Mouse (Mus musculus): ENCODE measurements around the gene 4930579G24Rik. TPM values are rescaled to one million over a fixed set of nuclear protein-coding genes. Genes with fewer than 3 reads are reported as not detected.
A peak's percentile ranks its signal among the peaks of the same experiment; 100 is the strongest.

Gene 4930579G24Rik
- 0.33 and 0.53 TPM in 2 replicates for polyA plus RNA-seq (2012)

DNA sequence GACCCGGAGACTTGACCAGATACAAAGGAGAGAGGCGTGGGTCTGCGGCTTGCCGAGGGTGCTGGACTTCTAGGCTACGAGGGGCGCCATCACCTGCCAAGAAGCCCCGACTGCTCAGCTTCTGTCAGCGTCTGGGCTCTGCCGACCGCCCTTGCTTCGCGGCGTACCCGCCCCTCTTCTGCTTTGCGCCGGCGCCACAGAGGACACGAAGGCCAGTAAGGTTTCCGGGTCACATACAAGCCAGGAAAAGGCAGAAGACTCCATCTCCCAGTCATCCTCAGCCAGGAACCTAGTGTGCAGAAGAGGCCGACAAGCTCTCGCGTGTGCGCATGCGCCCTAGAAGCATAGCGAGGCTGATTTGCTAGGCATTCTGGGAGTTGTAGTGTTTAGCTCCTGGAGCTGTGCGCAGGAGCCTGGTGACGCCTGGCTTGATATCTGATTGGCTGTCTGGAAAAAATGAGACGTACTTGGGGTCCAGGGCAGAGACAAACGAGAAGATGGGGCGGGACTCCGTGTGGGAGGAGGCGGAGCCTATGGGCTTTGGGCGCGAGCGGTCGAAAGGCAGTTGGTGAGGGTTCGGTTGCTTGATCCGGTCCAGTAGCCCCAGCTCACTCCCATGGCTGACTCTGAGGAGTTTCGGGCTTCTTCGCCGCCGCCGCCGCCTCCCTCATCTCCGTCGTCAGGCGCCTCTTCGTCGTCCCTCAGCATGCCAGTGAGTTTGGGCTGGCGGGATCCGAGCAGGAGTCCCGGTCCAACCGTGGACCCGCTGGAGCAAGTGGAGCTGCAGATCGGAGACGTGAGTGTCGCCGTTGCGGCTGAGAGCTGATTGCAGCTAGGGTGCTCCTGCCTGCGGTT lies at the start of gene 4930579G24Rik:
Gene 4930579G24Rik (plus strand): TSS at position 519 of the 855 bp plus-strand sequence.
- H3K4me1 ChIP-seq (ENCODE audit: control insufficient read depth) = peaks cover 26% of the 10 kb centered on the region
- peaks cover 29% of the 10 kb centered on the region for H3K36me3 ChIP-seq (ENCODE audit: control insufficient read depth)
- no peaks in the 10 kb centered on the region for H3K27me3 ChIP-seq (ENCODE audit: control insufficient read depth)
- H3K9me3 ChIP-seq (ENCODE audit: control insufficient read depth, low read length) = peaks cover 6% of the 10 kb centered on the region
- peak within 1 kb of the TSS; percentile 82 for H3K4me3 ChIP-seq (replicated peaks)
- TF ChIP-seq GATA1 (IDR thresholded peaks at IDR 0.05; ENCODE audit: low read length) = peak; percentile 65
- no peak for TF ChIP-seq TAL1 (IDR thresholded peaks at IDR 0.05; ENCODE audit: low read length)

DNA sequence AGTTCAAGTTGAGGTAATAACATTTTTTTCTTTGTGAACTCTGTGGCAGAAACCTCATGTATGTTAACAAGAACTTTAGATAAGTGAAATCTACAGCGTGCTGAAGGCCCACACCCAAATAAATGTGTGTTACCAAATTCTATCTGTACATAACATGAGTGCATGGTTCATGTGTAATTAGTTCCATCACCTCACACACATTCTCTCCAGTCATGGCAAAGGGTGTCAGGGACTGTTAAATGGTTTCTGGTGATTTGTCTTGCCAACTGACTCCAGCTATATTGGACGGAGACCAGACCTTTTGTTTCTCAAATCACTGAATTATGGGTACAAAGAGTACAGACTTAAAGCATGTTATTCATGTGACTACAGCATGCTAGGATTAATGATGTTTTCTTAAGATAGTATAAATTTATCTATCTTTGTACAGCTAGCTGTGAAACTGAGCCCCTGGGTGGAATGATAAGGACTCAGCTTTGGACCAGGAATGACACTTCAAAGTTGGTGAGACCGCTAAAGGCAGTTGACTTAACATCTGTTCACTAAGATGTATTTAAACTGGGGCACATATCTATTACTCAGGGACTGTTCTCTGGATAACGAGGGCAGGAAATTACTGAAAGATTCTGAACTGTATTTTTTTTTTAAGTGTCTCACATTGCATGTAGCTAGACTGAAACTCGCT lies 48.8 kb upstream of the 4930579G24Rik start:
- peak overlapping the region; percentile 20 for H3K4me3 ChIP-seq (replicated peaks)
- peak; percentile 81 for TF ChIP-seq GATA1 (IDR thresholded peaks at IDR 0.05; ENCODE audit: low read length)
- TF ChIP-seq TAL1 (IDR thresholded peaks at IDR 0.05; ENCODE audit: low read length) = peak; percentile 77
- no peaks in the 10 kb centered on the region for H3K27me3 ChIP-seq (ENCODE audit: control insufficient read depth)
- H3K9me3 ChIP-seq (ENCODE audit: control insufficient read depth, low read length) = no peaks in the 10 kb centered on the region
- peaks cover 87% of the 10 kb centered on the region for H3K4me1 ChIP-seq (ENCODE audit: control insufficient read depth)
- H3K36me3 ChIP-seq (ENCODE audit: control insufficient read depth) = no peaks in the 10 kb centered on the region; the same call in 1 of the 2 replicates

DNA sequence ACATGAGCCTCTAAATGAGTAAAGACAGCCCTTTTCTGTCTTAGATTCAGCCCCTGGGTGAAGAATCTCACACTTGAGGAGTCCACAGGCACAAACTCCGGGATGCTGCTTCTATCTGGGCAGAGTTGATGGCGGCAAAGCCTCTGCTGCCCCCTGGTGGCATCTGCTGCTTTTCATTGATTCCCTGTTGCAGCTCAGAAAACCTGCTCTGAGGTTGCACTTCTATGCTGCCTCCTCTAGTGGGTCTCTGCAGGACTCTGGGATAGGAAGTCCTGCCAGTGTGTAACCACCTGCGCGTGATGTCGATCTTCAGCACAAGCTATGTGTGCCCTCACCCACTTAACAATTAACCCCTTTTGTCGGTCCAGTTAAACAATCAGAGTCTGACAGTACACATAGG lies 42.1 kb upstream of the 4930579G24Rik start:
- Histone ChIP-seq H3K36me3 (ENCODE audit: control insufficient read depth) (no peaks in the 10 kb centered on the region; the same call in 1 of the 2 replicates), H3K4me1 (ENCODE audit: control insufficient read depth) (peaks cover 48% of the 10 kb centered on the region), H3K27me3 (ENCODE audit: control insufficient read depth) (no peaks in the 10 kb centered on the region), H3K4me3 (replicated peaks) (no peak overlapping the region), H3K9me3 (ENCODE audit: control insufficient read depth, low read length) (no peaks in the 10 kb centered on the region; the same call in 1 of the 2 replicates)
- TF ChIP-seq TAL1 (IDR thresholded peaks at IDR 0.05; ENCODE audit: low read length) (no peak), GATA1 (IDR thresholded peaks at IDR 0.05; ENCODE audit: low read length) (no peak)

DNA sequence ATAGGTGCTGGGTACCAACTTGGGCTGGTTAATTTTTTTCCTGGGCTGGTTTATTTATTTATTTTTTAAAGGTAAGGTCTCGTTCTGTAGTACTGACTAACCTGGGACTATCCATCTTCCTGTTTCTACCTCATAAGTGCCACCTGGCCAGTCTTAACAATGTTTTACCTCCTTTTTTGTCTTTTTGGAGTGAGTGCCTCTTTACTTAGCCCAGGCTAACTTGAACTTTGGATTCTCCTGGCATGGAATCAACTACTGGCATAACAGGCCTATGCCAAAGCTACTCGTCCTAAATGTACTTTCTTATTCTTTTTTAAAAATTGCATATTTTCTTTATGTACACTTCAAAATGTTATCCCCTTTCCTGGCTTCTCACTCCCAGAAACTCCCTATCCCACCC lies 39.2 kb upstream of the 4930579G24Rik start:
- H3K9me3 ChIP-seq (ENCODE audit: control insufficient read depth, low read length) = no peaks in the 10 kb centered on the region; the same call in 1 of the 2 replicates
- peaks cover 19% of the 10 kb centered on the region for H3K36me3 ChIP-seq (ENCODE audit: control insufficient read depth)
- no peaks in the 10 kb centered on the region for H3K27me3 ChIP-seq (ENCODE audit: control insufficient read depth)
- H3K4me3 ChIP-seq (replicated peaks) = no peak overlapping the region
- TF ChIP-seq GATA1 (IDR thresholded peaks at IDR 0.05; ENCODE audit: low read length) (no peak), TAL1 (IDR thresholded peaks at IDR 0.05; ENCODE audit: low read length) (no peak)
- peaks cover 49% of the 10 kb centered on the region for H3K4me1 ChIP-seq (ENCODE audit: control insufficient read depth)

DNA sequence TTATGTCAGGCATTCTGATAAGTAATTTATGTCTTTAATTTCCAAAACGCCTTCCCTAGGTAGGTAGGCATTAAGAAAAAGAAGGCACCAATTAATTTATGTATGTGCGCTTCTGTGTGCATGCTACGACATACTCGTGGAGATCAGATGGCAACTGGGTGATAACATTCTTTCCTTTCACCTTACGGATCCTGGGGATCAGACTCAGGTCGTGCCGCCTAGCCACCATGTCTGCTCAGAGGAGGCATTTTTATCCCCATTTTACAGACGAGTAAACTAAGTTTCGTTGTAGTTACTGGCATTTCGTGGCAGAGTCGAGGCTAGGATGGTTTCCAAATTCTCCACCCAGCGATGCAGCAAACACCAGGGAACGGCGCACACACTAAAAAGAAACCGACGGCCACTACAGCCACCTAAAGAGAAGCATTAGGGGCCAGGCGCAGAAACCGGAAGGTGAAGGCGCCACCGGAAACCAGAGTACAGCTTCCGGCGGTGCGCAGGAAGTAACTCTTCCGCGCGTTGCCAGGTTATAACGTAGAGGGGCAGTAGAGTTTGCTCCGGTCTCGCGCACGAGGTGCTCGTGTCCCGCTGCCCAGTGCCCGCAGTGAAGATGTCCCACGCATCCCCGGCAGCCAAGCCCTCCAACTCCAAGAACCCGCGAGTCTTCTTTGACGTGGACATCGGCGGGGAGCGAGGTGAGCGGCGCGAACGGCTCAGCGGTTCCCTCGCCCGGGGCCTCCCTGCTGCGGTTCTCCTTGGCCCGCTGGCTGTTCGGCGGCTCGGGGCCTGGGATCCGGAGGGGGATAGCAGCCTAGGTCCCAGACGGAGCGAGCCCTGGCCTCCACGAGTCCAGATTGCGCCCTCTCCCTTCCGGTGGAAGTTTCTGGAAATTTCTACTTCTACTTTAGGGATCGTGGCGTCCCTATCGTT lies 37.8 kb upstream of the 4930579G24Rik start, which contains the start of gene Ppid:
Gene Ppid (plus strand): TSS at position 480 of the 930 bp plus-strand sequence.
- peak within 1 kb of the TSS; percentile 76 for H3K4me3 ChIP-seq (replicated peaks)
- H3K4me1 ChIP-seq (ENCODE audit: control insufficient read depth) = peaks cover 44% of the 10 kb centered on the region
- H3K27me3 ChIP-seq (ENCODE audit: control insufficient read depth) = no peaks in the 10 kb centered on the region
- H3K36me3 ChIP-seq (ENCODE audit: control insufficient read depth) = peaks cover 34% of the 10 kb centered on the region
- TF ChIP-seq GATA1 (IDR thresholded peaks at IDR 0.05; ENCODE audit: low read length) = no peak
- TF ChIP-seq TAL1 (IDR thresholded peaks at IDR 0.05; ENCODE audit: low read length) = no peak
- H3K9me3 ChIP-seq (ENCODE audit: control insufficient read depth, low read length) = no peaks in the 10 kb centered on the region

DNA sequence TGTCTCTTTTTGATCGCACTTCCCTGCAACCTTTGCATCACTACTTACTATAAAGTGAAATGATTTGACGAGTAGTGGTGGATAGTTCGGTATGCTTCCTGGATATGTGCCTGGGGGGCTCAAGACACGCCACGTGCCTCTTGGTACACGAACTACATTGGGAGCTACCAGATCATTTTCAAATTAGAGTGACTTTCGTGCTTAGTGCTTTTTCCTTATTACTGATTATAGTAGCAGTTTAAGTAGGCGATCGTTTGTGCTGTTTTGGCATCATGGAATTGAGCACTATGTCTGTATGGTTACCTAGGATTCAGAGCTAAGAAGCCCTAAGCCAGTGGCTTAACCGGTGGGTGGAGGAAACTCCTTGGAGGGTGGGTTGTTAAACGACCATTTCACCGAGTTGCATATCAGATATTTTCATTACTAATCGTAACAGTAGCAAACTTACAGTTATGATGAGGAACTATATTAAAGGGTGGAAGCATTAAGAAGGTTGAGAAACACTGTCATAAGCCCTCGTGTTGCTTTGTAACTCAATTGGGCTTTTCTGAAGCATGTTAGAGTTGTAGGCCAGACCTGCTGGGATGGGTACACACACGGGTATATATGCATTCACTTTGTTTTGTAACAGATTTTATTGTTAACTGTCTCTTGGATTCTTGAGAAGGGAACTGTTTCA lies 36.9 kb upstream of the 4930579G24Rik start:
- peak overlapping the region; percentile 76 for H3K4me3 ChIP-seq (replicated peaks)
- peaks cover 42% of the 10 kb centered on the region for H3K36me3 ChIP-seq (ENCODE audit: control insufficient read depth)
- no peaks in the 10 kb centered on the region for H3K27me3 ChIP-seq (ENCODE audit: control insufficient read depth)
- H3K9me3 ChIP-seq (ENCODE audit: control insufficient read depth, low read length) = no peaks in the 10 kb centered on the region
- H3K4me1 ChIP-seq (ENCODE audit: control insufficient read depth) = peaks cover 40% of the 10 kb centered on the region
- no peak for TF ChIP-seq TAL1 (IDR thresholded peaks at IDR 0.05; ENCODE audit: low read length)
- TF ChIP-seq GATA1 (IDR thresholded peaks at IDR 0.05; ENCODE audit: low read length) = no peak

DNA sequence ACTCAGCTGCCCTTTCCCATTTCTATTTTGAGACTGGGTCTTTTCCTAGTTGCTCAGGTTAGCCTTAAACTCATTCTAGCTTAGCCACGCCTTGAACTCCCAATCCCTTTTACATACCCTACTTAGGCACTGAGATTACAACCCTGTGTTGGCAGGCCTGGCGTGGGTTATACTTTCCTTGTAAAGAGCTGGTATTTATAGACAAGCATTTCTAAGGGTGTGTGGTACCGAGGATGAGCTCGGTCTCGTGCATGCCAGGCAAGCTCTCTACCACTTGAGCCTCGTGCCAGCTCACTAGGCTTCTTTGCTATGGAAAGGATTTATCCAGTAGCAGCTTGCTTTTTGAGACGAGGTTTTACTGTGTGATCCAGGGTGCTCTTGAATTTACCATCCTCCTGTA lies 33.4 kb upstream of the 4930579G24Rik start:
- H3K4me3 ChIP-seq (replicated peaks) = no peak overlapping the region
- H3K36me3 ChIP-seq (ENCODE audit: control insufficient read depth) = peaks cover 77% of the 10 kb centered on the region
- no peaks in the 10 kb centered on the region for H3K9me3 ChIP-seq (ENCODE audit: control insufficient read depth, low read length)
- TF ChIP-seq GATA1 (IDR thresholded peaks at IDR 0.05; ENCODE audit: low read length) = no peak
- TF ChIP-seq TAL1 (IDR thresholded peaks at IDR 0.05; ENCODE audit: low read length) = no peak
- H3K4me1 ChIP-seq (ENCODE audit: control insufficient read depth) = peaks cover 27% of the 10 kb centered on the region
- H3K27me3 ChIP-seq (ENCODE audit: control insufficient read depth) = no peaks in the 10 kb centered on the region

DNA sequence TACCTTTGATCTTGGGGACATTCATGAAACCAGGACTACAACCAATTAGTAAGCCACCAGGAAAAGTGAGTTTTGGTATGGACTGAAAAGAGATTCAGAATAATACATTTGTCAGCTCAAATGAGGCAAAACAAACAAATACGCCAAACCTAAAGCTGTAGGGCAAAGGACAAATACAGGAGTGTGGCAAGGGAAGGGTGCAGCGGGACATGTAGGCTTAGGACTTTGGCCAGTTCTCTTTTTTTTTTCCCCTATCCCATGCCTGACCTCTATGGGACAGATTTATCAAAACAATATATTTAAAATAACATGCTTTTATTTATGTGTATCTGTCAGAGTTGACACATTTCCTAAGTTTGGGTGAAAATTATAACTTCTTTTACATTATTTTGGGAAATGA lies 19.0 kb upstream of the 4930579G24Rik start:
- Histone ChIP-seq H3K36me3 (ENCODE audit: control insufficient read depth) (peaks cover 78% of the 10 kb centered on the region), H3K27me3 (ENCODE audit: control insufficient read depth) (no peaks in the 10 kb centered on the region), H3K4me3 (replicated peaks) (no peak overlapping the region), H3K4me1 (ENCODE audit: control insufficient read depth) (no peaks in the 10 kb centered on the region), H3K9me3 (ENCODE audit: control insufficient read depth, low read length) (peaks cover 3% of the 10 kb centered on the region)
- no peak for TF ChIP-seq TAL1 (IDR thresholded peaks at IDR 0.05; ENCODE audit: low read length)
- TF ChIP-seq GATA1 (IDR thresholded peaks at IDR 0.05; ENCODE audit: low read length) = no peak

Data from erythroblast, embryonic 14.5 days (primary cell).